Mouse (Mus musculus) liver, embryonic 15.5 days (tissue): ENCODE measurements around the gene Med12l. TPM values are rescaled to one million over a fixed set of nuclear protein-coding genes. Genes with fewer than 3 reads are reported as not detected.

Source experiments
- ATAC-seq: fragments of 200-750 bp; cut with Nextera tagmentation; 2 replicates; pipeline ENCODE4 v1.8.0; 2017; ENCODE audit warnings: moderate number of reproducible peaks, mild to moderate bottlenecking, moderate library complexity; ENCODE audit not compliant: insufficient read depth
- H3K27ac ChIP-seq: fragments of 300-500 bp; sonication (generic); replicated peaks from 2 replicates; pipeline ENCODE4 v1.5.1; 2015; ENCODE audit warnings: mild to moderate bottlenecking, inconsistent platforms
- H3K27me3 ChIP-seq: fragments of 300-500 bp; sonication (generic); 2 replicates; pipeline ENCODE4 v1.6.1; 2015; ENCODE audit warnings: mild to moderate bottlenecking, inconsistent platforms
- H3K36me3 ChIP-seq: fragments of 300-500 bp; sonication (generic); replicated peaks from 2 replicates; pipeline ENCODE4 v1.6.1; 2015; ENCODE audit warnings: moderate library complexity, mild to moderate bottlenecking, inconsistent platforms
- H3K4me1 ChIP-seq: fragments of 300-500 bp; sonication (generic); replicated peaks from 2 replicates; pipeline ENCODE4 v1.6.1; 2015; ENCODE audit warnings: inconsistent platforms
- H3K4me2 ChIP-seq: fragments of 300-500 bp; sonication (generic); 2 replicates; pipeline ENCODE4 v1.6.1; 2015; ENCODE audit warnings: moderate library complexity, mild to moderate bottlenecking, inconsistent platforms
- H3K4me3 ChIP-seq: fragments of 300-500 bp; sonication (generic); replicated peaks from 2 replicates; pipeline ENCODE4 v1.5.1; 2015; ENCODE audit warnings: mild to moderate bottlenecking, inconsistent platforms
- H3K9ac ChIP-seq: fragments of 300-500 bp; sonication (generic); 2 replicates; pipeline ENCODE4 v1.6.1; 2015; ENCODE audit warnings: moderate library complexity, mild to moderate bottlenecking, inconsistent platforms
- H3K9me3 ChIP-seq: fragments of 300-500 bp; sonication (generic); replicated peaks from 2 replicates; pipeline ENCODE4 v1.6.1; 2016; ENCODE audit warnings: inconsistent platforms
- WGBS: fragments of 180-500 bp; shearing (Covaris S2); methylation state at CpG from one replicate; pipeline ENCODE4 v1.1.7; 2015; ENCODE audit warnings: mixed read lengths; ENCODE audit not compliant: insufficient replicate concordance; 5-methylcytosine and 5-hydroxymethylcytosine counted together
- polyA plus RNA-seq: library from polyadenylated mRNA; unstranded; fragments of >200 nt; fragmentation: Nextera tagmentation; extraction: Ambion mirVana; gene quantifications from 2 replicates; pipeline ENCODE4 v1.2.1, GENCODE M21; 2015

Gene Med12l
- polyA plus RNA-seq, 1 experiment from 2014 or later, result 0.46 TPM

GRCm38 (mm10) chr3:59197329-59197948 lies 191.8 kb downstream of the Med12l start:
- WGBS, result 61% methylated on average over 4 of the region's 4 CpGs
- Histone ChIP-seq H3K27me3 (no peaks in the 10 kb centered on the region), H3K9ac (no peak overlapping the region), H3K4me2 (no peak overlapping the region), H3K36me3 (no peaks in the 10 kb centered on the region), H3K4me3 (no peak overlapping the region), H3K27ac (no peak overlapping the region), H3K4me1 (no peaks in the 10 kb centered on the region), H3K9me3 (no peaks in the 10 kb centered on the region)
- ATAC-seq, result no peak

- Histone ChIP-seq H3K36me3 (no peaks in the 10 kb centered on the region), H3K4me1 (peaks cover 17% of the 10 kb centered on the region), H3K27me3 (no peaks in the 10 kb centered on the region), H3K9ac (no peak overlapping the region), H3K27ac (no peak overlapping the region), H3K4me2 (no peak overlapping the region), H3K4me3 (no peak overlapping the region), H3K9me3 (no peaks in the 10 kb centered on the region)
- no peak for ATAC-seq
- WGBS, result 42% methylated on average over 8 of the region's 8 CpGs
Measured at GRCm38 (mm10) chr3:59203802-59204520, 198.3 kb downstream of the Med12l start.

DNA sequence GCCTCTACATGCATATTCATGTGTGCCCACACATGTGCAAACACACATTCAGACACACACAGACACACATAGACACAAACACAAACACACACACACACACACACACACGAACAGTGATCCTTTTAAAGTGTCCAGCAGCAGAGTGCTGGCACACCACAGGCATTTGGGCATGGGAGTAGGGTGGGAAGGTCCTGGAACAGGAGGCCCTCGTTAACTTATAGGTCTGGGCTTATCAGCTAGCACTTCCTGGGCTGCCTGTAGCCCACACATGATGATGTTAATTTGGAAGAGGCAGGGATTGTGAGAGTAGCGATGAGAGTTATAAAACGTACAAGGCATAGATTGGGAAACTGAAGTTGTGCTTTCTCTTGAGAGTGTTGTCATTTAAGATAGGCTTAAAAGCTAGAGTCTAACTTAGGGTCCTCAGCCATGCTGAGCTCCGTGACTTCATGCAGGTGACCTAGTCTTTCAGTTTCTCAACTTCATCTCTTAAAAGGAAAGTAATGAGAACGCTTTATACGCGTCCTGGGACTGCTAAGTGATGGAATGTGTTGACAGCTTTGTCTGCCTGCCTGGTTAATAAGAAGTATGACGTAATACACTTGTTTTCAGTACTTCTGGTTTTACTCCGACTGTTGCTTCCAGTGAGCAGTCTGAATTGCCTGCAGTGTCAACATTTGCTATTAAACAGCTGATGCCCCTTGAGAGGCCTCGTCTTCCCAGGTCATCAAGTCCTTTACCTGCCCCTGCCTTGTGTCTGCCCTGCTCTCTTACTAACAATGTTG lies 199.3 kb downstream of the Med12l start:
- H3K9ac ChIP-seq, result no peak overlapping the region
- H3K4me2 ChIP-seq, result no peak overlapping the region
- no peak overlapping the region for H3K27ac ChIP-seq
- H3K36me3 ChIP-seq, result no peaks in the 10 kb centered on the region
- no peak overlapping the region for H3K4me3 ChIP-seq
- WGBS, result 42% methylated on average over 11 of the region's 11 CpGs
- no peaks in the 10 kb centered on the region for H3K9me3 ChIP-seq
- no peaks in the 10 kb centered on the region for H3K27me3 ChIP-seq
- peaks cover 17% of the 10 kb centered on the region for H3K4me1 ChIP-seq
- no peak for ATAC-seq

GRCm38 (mm10) chr3:59205941-59206340 lies 200.3 kb downstream of the Med12l start:
- no peak overlapping the region for H3K9ac ChIP-seq
- H3K36me3 ChIP-seq, result no peaks in the 10 kb centered on the region
- no peak overlapping the region for H3K4me3 ChIP-seq
- no peaks in the 10 kb centered on the region for H3K27me3 ChIP-seq
- 18% methylated on average over 4 of the region's 4 CpGs for WGBS
- H3K4me2 ChIP-seq, result no peak overlapping the region
- H3K27ac ChIP-seq, result no peak overlapping the region
- no peak for ATAC-seq
- no peaks in the 10 kb centered on the region for H3K9me3 ChIP-seq
- peaks cover 17% of the 10 kb centered on the region for H3K4me1 ChIP-seq

- Histone ChIP-seq H3K9ac (no peak overlapping the region), H3K36me3 (no peaks in the 10 kb centered on the region), H3K4me1 (peaks cover 17% of the 10 kb centered on the region), H3K4me3 (no peak overlapping the region), H3K27ac (no peak overlapping the region), H3K9me3 (no peaks in the 10 kb centered on the region), H3K27me3 (no peaks in the 10 kb centered on the region), H3K4me2 (no peak overlapping the region)
- 55% methylated on average over 4 of the region's 4 CpGs for WGBS
- ATAC-seq, result no peak
Measured at GRCm38 (mm10) chr3:59208650-59209548, 203.3 kb downstream of the Med12l start.

GRCm38 (mm10) chr3:59210089-59210488 lies 204.5 kb downstream of the Med12l start:
- no peak for ATAC-seq
- Histone ChIP-seq H3K27ac (no peak overlapping the region), H3K36me3 (no peaks in the 10 kb centered on the region), H3K27me3 (no peaks in the 10 kb centered on the region), H3K4me2 (no peak overlapping the region), H3K4me1 (peaks cover 13% of the 10 kb centered on the region), H3K4me3 (no peak overlapping the region), H3K9me3 (no peaks in the 10 kb centered on the region), H3K9ac (no peak overlapping the region)
- 60% methylated on average over 8 of the region's 8 CpGs for WGBS

- no peak within 1 kb of the TSS for H3K27ac ChIP-seq
Measured at GRCm38 (mm10) chr3:59210727-59211126, 205.1 kb downstream of the Med12l start, which contains the start of gene P2ry13. Gene P2ry13 (minus strand): TSS chr3:59210882.

DNA sequence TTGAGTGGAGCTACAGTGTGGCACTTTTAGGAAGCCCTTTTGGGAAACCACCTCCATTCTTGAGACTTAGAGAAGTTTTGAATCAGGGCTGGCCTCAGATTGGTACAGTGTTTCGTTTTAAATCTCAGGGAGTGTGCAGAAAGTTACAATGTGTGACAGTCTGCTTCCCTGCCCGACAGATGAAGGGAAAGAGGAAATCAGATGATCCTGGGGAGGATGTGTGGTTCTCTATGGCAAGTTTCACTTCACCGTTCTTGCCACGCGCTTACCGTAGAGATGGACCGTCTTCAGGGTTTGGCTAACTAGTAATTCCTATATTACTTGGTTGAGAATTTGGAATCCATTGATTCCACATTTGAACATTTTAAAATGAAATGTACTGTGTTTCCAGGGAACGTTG lies 206.2 kb downstream of the Med12l start:
- no peaks in the 10 kb centered on the region for H3K9me3 ChIP-seq
- no peaks in the 10 kb centered on the region for H3K27me3 ChIP-seq
- H3K9ac ChIP-seq, result no peak overlapping the region
- H3K4me3 ChIP-seq, result no peak overlapping the region
- 0 out of 2 replicates have a peak, but pooled peaks cover 3% of the 10 kb centered on the region for H3K4me1 ChIP-seq
- 42% methylated on average over 8 of the region's 8 CpGs for WGBS
- no peaks in the 10 kb centered on the region for H3K36me3 ChIP-seq
- no peak overlapping the region for H3K4me2 ChIP-seq
- no peak; the same call in 1 of the 2 replicates for ATAC-seq
- H3K27ac ChIP-seq, result no peak overlapping the region

More at GRCm38 (mm10) chr3:59210727-59211126, 205.1 kb downstream of the Med12l start, which contains the start of gene P2ry13:
- H3K9me3 ChIP-seq, result no peaks in the 10 kb centered on the region
- H3K27me3 ChIP-seq, result no peaks in the 10 kb centered on the region
- H3K9ac ChIP-seq, result no peak within 1 kb of the TSS
- WGBS, result 52% methylated on average over 6 of the region's 6 CpGs
- H3K4me3 ChIP-seq, result no peak within 1 kb of the TSS
- ATAC-seq, result no peak
- H3K4me1 ChIP-seq, result peaks cover 6% of the 10 kb centered on the region; the same call in 1 of the 2 replicates
- no peaks in the 10 kb centered on the region for H3K36me3 ChIP-seq
- H3K4me2 ChIP-seq, result no peak within 1 kb of the TSS

DNA sequence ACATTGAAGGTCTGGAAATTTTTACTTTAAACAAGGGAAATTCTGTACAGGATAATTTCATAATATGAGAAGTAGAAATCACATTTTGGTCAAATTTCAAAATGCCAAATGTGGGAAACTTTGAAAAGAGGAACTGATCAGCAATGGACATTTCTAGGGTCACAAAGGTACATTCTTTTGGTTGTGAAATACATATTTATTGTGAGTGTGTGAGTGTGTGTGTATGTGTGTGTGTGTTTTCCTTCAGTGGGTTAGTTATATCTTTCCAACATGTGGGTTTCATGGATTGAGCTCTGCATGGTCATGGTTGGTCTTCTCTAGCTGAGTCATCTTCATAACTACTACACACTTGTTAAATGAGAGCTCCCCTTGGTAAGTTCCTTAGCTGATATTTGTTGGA lies 206.8 kb downstream of the Med12l start:
- Histone ChIP-seq H3K27ac (no peak overlapping the region), H3K4me2 (no peak overlapping the region), H3K4me1 (0 out of 2 replicates have a peak, but pooled peaks cover 3% of the 10 kb centered on the region), H3K36me3 (no peaks in the 10 kb centered on the region), H3K9ac (no peak overlapping the region), H3K9me3 (no peaks in the 10 kb centered on the region), H3K27me3 (no peaks in the 10 kb centered on the region), H3K4me3 (no peak overlapping the region)
- no peak for ATAC-seq

DNA sequence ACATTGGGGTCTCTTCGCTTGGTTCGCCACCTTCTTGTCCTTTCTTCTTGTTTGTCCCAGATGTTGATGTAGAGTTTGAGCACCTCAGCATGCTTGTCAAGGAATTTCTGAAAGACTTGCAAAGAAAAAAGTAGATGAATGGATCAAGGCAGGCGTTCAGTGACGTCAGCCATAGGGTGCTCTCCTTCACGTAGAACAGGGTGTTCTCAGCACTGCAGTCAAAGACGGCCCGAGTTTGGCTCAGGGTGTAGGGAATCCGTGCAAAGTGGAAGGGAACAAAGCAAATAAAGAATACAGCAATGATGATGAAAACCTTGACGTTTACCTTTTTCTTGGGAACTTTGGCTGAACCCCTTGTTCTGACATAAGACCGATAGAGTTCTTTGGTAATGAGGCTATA lies 211.6 kb downstream of the Med12l start:
- Histone ChIP-seq H3K4me2 (no peak overlapping the region), H3K9me3 (no peaks in the 10 kb centered on the region), H3K4me1 (no peaks in the 10 kb centered on the region), H3K36me3 (no peaks in the 10 kb centered on the region), H3K27me3 (no peaks in the 10 kb centered on the region), H3K4me3 (no peak overlapping the region), H3K27ac (no peak overlapping the region), H3K9ac (no peak overlapping the region)
- WGBS, result 70% methylated on average over 10 of the region's 10 CpGs
- no peak for ATAC-seq
